Mouse (Mus musculus): ENCODE measurements around the gene Ctnnbl1. TPM values are rescaled to one million over a fixed set of nuclear protein-coding genes. Genes with fewer than 3 reads are reported as not detected.

Gene Ctnnbl1
- polyA plus RNA-seq, 1 experiment from 2014 or later, result 55.2 TPM

GRCm38 (mm10) chr2:157857496-157857895 lies 120.3 kb downstream of the Ctnnbl1 start:
- 68% methylated on average over 3 of the region's 3 CpGs for WGBS
- H3K4me1 ChIP-seq, result 0 out of 2 replicates have a peak, but pooled peaks cover 3% of the 10 kb centered on the region
- no peaks in the 10 kb centered on the region for H3K27me3 ChIP-seq
- H3K4me2 ChIP-seq (replicated peaks), result no peak overlapping the region
- H3K4me3 ChIP-seq (replicated peaks), result no peak overlapping the region
- H3K27ac ChIP-seq (replicated peaks), result no peak overlapping the region
- ATAC-seq (ENCODE audit: insufficient number of reproducible peaks, low FRiP score, low TSS enrichment, low read depth), result no peak
- no peak overlapping the region for H3K9ac ChIP-seq
- H3K9me3 ChIP-seq (replicated peaks), result no peaks in the 10 kb centered on the region
- no peaks in the 10 kb centered on the region for H3K36me3 ChIP-seq

GRCm38 (mm10) chr2:157858317-157858716 lies 121.1 kb downstream of the Ctnnbl1 start:
- Histone ChIP-seq H3K27me3 (no peaks in the 10 kb centered on the region), H3K9ac (no peak overlapping the region), H3K4me3 (replicated peaks) (no peak overlapping the region), H3K9me3 (replicated peaks) (no peaks in the 10 kb centered on the region), H3K4me1 (no peaks in the 10 kb centered on the region), H3K4me2 (replicated peaks) (no peak overlapping the region), H3K36me3 (no peaks in the 10 kb centered on the region), H3K27ac (replicated peaks) (no peak overlapping the region)
- WGBS, result 83% methylated on average over 7 of the region's 7 CpGs
- no peak for ATAC-seq (ENCODE audit: insufficient number of reproducible peaks, low FRiP score, low TSS enrichment, low read depth)

- no peaks in the 10 kb centered on the region for H3K9me3 ChIP-seq (replicated peaks)
- no peak for ATAC-seq (ENCODE audit: insufficient number of reproducible peaks, low FRiP score, low TSS enrichment, low read depth)
- H3K9ac ChIP-seq, result no peak overlapping the region
- H3K36me3 ChIP-seq, result no peaks in the 10 kb centered on the region
- H3K4me1 ChIP-seq, result no peaks in the 10 kb centered on the region
- H3K4me2 ChIP-seq (replicated peaks), result no peak overlapping the region
- H3K4me3 ChIP-seq (replicated peaks), result no peak overlapping the region
- no peak overlapping the region for H3K27ac ChIP-seq (replicated peaks)
- WGBS, result 75% methylated on average over 8 of the region's 8 CpGs
- no peaks in the 10 kb centered on the region for H3K27me3 ChIP-seq
These were observed 122.0 kb downstream of the Ctnnbl1 start for GRCm38 (mm10) chr2:157859046-157859701.

- Histone ChIP-seq H3K27ac (replicated peaks) (no peak overlapping the region), H3K9ac (no peak overlapping the region), H3K4me3 (replicated peaks) (no peak overlapping the region), H3K4me1 (no peaks in the 10 kb centered on the region), H3K27me3 (no peaks in the 10 kb centered on the region), H3K4me2 (replicated peaks) (no peak overlapping the region), H3K9me3 (replicated peaks) (no peaks in the 10 kb centered on the region), H3K36me3 (no peaks in the 10 kb centered on the region)
- WGBS, result 72% methylated on average over 10 of the region's 10 CpGs
- ATAC-seq (ENCODE audit: insufficient number of reproducible peaks, low FRiP score, low TSS enrichment, low read depth), result no peak
These were observed 124.2 kb downstream of the Ctnnbl1 start for GRCm38 (mm10) chr2:157861273-157861944.

- WGBS, result 70% methylated on average over 10 of the region's 10 CpGs
- no peak overlapping the region for H3K4me2 ChIP-seq (replicated peaks)
- H3K27me3 ChIP-seq, result no peaks in the 10 kb centered on the region
- no peaks in the 10 kb centered on the region for H3K36me3 ChIP-seq
- no peaks in the 10 kb centered on the region for H3K4me1 ChIP-seq
- ATAC-seq (ENCODE audit: insufficient number of reproducible peaks, low FRiP score, low TSS enrichment, low read depth), result no peak
- no peak overlapping the region for H3K4me3 ChIP-seq (replicated peaks)
- H3K9ac ChIP-seq, result no peak overlapping the region
- H3K27ac ChIP-seq (replicated peaks), result no peak overlapping the region
- no peaks in the 10 kb centered on the region for H3K9me3 ChIP-seq (replicated peaks)
These were observed 125.1 kb downstream of the Ctnnbl1 start for GRCm38 (mm10) chr2:157862306-157862705.

GRCm38 (mm10) chr2:157867126-157867525 lies 129.9 kb downstream of the Ctnnbl1 start:
- no peak overlapping the region for H3K9ac ChIP-seq
- WGBS, result 80% methylated on average over 3 of the region's 3 CpGs
- no peaks in the 10 kb centered on the region for H3K9me3 ChIP-seq (replicated peaks)
- H3K4me1 ChIP-seq, result peaks cover 15% of the 10 kb centered on the region; the same call in 1 of the 2 replicates
- H3K4me2 ChIP-seq (replicated peaks), result no peak overlapping the region
- H3K27ac ChIP-seq (replicated peaks), result no peak overlapping the region
- no peak overlapping the region for H3K4me3 ChIP-seq (replicated peaks)
- ATAC-seq (ENCODE audit: insufficient number of reproducible peaks, low FRiP score, low TSS enrichment, low read depth), result no peak
- no peaks in the 10 kb centered on the region for H3K27me3 ChIP-seq
- 0 out of 2 replicates have a peak, but pooled peaks cover 3% of the 10 kb centered on the region for H3K36me3 ChIP-seq

GRCm38 (mm10) chr2:157870247-157870646 lies 133.0 kb downstream of the Ctnnbl1 start:
- no peak for ATAC-seq (ENCODE audit: insufficient number of reproducible peaks, low FRiP score, low TSS enrichment, low read depth)
- no peak overlapping the region for H3K9ac ChIP-seq
- no peaks in the 10 kb centered on the region for H3K27me3 ChIP-seq
- H3K4me2 ChIP-seq (replicated peaks), result no peak overlapping the region
- WGBS, result 54% methylated on average over 6 of the region's 6 CpGs
- no peak overlapping the region for H3K4me3 ChIP-seq (replicated peaks)
- peaks cover 15% of the 10 kb centered on the region; the same call in 1 of the 2 replicates for H3K4me1 ChIP-seq
- no peak overlapping the region for H3K27ac ChIP-seq (replicated peaks)
- H3K9me3 ChIP-seq (replicated peaks), result no peaks in the 10 kb centered on the region
- H3K36me3 ChIP-seq, result 0 out of 2 replicates have a peak, but pooled peaks cover 3% of the 10 kb centered on the region

GRCm38 (mm10) chr2:157873223-157873622 lies 136.0 kb downstream of the Ctnnbl1 start:
- H3K36me3 ChIP-seq, result 0 out of 2 replicates have a peak, but pooled peaks cover 2% of the 10 kb centered on the region
- no peaks in the 10 kb centered on the region for H3K27me3 ChIP-seq
- 73% methylated on average over 6 of the region's 6 CpGs for WGBS
- H3K4me1 ChIP-seq, result peaks cover 15% of the 10 kb centered on the region; the same call in 1 of the 2 replicates
- H3K4me2 ChIP-seq (replicated peaks), result no peak overlapping the region
- ATAC-seq (ENCODE audit: insufficient number of reproducible peaks, low FRiP score, low TSS enrichment, low read depth), result no peak
- no peak overlapping the region for H3K4me3 ChIP-seq (replicated peaks)
- H3K27ac ChIP-seq (replicated peaks), result no peak overlapping the region
- H3K9me3 ChIP-seq (replicated peaks), result no peaks in the 10 kb centered on the region
- no peak overlapping the region for H3K9ac ChIP-seq

GRCm38 (mm10) chr2:157873691-157874090 lies 136.5 kb downstream of the Ctnnbl1 start:
- Histone ChIP-seq H3K9ac (no peak overlapping the region), H3K4me1 (peaks cover 15% of the 10 kb centered on the region; the same call in 1 of the 2 replicates), H3K4me3 (replicated peaks) (no peak overlapping the region), H3K4me2 (replicated peaks) (no peak overlapping the region), H3K27ac (replicated peaks) (no peak overlapping the region), H3K36me3 (no peaks in the 10 kb centered on the region), H3K9me3 (replicated peaks) (no peaks in the 10 kb centered on the region), H3K27me3 (no peaks in the 10 kb centered on the region)
- ATAC-seq (ENCODE audit: insufficient number of reproducible peaks, low FRiP score, low TSS enrichment, low read depth), result no peak
- 64% methylated on average over 1 of the region's 1 CpGs for WGBS

- peaks cover 9% of the 10 kb centered on the region; the same call in 1 of the 2 replicates for H3K4me1 ChIP-seq
- H3K4me3 ChIP-seq (replicated peaks), result no peak overlapping the region
- H3K4me2 ChIP-seq (replicated peaks), result no peak overlapping the region
- ATAC-seq (ENCODE audit: insufficient number of reproducible peaks, low FRiP score, low TSS enrichment, low read depth), result no peak
- H3K36me3 ChIP-seq, result no peaks in the 10 kb centered on the region
- no peaks in the 10 kb centered on the region for H3K9me3 ChIP-seq (replicated peaks)
- no peaks in the 10 kb centered on the region for H3K27me3 ChIP-seq
- no peak overlapping the region for H3K27ac ChIP-seq (replicated peaks)
- WGBS, result 57% methylated on average over 8 of the region's 8 CpGs
- no peak overlapping the region for H3K9ac ChIP-seq
These were observed 137.9 kb downstream of the Ctnnbl1 start for GRCm38 (mm10) chr2:157875111-157875510.

- H3K27me3 ChIP-seq, result no peaks in the 10 kb centered on the region
- H3K9me3 ChIP-seq (replicated peaks), result no peaks in the 10 kb centered on the region
- H3K27ac ChIP-seq (replicated peaks), result no peak overlapping the region
- H3K4me1 ChIP-seq, result no peaks in the 10 kb centered on the region
- no peak overlapping the region for H3K4me2 ChIP-seq (replicated peaks)
- H3K4me3 ChIP-seq (replicated peaks), result no peak overlapping the region
- no peak overlapping the region for H3K9ac ChIP-seq
- no peak for ATAC-seq (ENCODE audit: insufficient number of reproducible peaks, low FRiP score, low TSS enrichment, low read depth)
- no peaks in the 10 kb centered on the region for H3K36me3 ChIP-seq
- WGBS, result 92% methylated on average over 3 of the region's 3 CpGs
These were observed 140.2 kb downstream of the Ctnnbl1 start for GRCm38 (mm10) chr2:157877394-157877793.

Data from embryonic facial prominence, embryonic 15.5 days (tissue).